Mouse (Mus musculus) heart, embryonic 11.5 days (tissue): ENCODE data around the gene Ewsr1. TPM values are rescaled to one million over a fixed set of nuclear protein-coding genes. Genes with fewer than 3 reads are reported as not detected.

Source experiments
- ATAC-seq: fragments of 200-750 bp; cut with Nextera tagmentation; replicated peaks from 2 replicates; pipeline ENCODE4 v1.8.0; 2017; ENCODE audit warnings: moderate library complexity; ENCODE audit not compliant: insufficient number of reproducible peaks, low FRiP score, low TSS enrichment
- H3K27ac ChIP-seq: fragments of 300-500 bp; sonication (generic); 2 replicates; pipeline ENCODE4 v1.5.1; 2014; ENCODE audit warnings: mild to moderate bottlenecking, low read depth, low read length
- H3K27me3 ChIP-seq: fragments of 300-500 bp; sonication (generic); 2 replicates; pipeline ENCODE4 v1.6.1; 2014; ENCODE audit warnings: mild to moderate bottlenecking, low read length, mixed read lengths; ENCODE audit not compliant: control insufficient read depth, insufficient read depth
- H3K36me3 ChIP-seq: fragments of 300-500 bp; sonication (generic); 2 replicates; pipeline ENCODE4 v1.6.1; 2014; ENCODE audit warnings: mild to moderate bottlenecking, low read length, moderate library complexity, mixed read lengths; ENCODE audit not compliant: control insufficient read depth, insufficient read depth
- H3K4me1 ChIP-seq: fragments of 300-500 bp; sonication (generic); 2 replicates; pipeline ENCODE4 v1.6.1; 2014; ENCODE audit warnings: low read length; ENCODE audit not compliant: control insufficient read depth, insufficient read depth
- H3K4me2 ChIP-seq: fragments of 300-500 bp; sonication (generic); 2 replicates; pipeline ENCODE4 v1.6.1; 2014; ENCODE audit warnings: mild to moderate bottlenecking, moderate library complexity
- H3K4me3 ChIP-seq: fragments of 300-500 bp; sonication (generic); 2 replicates; pipeline ENCODE4 v1.5.1; 2014; ENCODE audit warnings: low read depth, low read length
- H3K9ac ChIP-seq: fragments of 300-500 bp; sonication (generic); 2 replicates; pipeline ENCODE4 v1.6.1; 2014; ENCODE audit warnings: mild to moderate bottlenecking, low read depth, low read length, moderate library complexity
- H3K9me3 ChIP-seq: fragments of 300-500 bp; sonication (generic); replicated peaks from 2 replicates; pipeline ENCODE4 v1.6.1; 2016; ENCODE audit warnings: low read length; ENCODE audit not compliant: control insufficient read depth
- WGBS: fragments of 180-500 bp; shearing (Covaris S2); extraction: QIAGEN DNeasy Blood & Tissue Kit; methylation state at CpG from one replicate; pipeline ENCODE4 v1.1.7; 2014; ENCODE audit not compliant: insufficient replicate concordance; 5-methylcytosine and 5-hydroxymethylcytosine counted together
- polyA plus RNA-seq: library from polyadenylated mRNA; unstranded; fragments of >200 nt; fragmentation: Nextera tagmentation; extraction: Ambion mirVana; gene quantifications from 2 replicates; pipeline ENCODE4 v1.2.1, GENCODE M21; 2014

Gene Ewsr1
- polyA plus RNA-seq, 1 experiment from 2014 or later, result 322 TPM

DNA sequence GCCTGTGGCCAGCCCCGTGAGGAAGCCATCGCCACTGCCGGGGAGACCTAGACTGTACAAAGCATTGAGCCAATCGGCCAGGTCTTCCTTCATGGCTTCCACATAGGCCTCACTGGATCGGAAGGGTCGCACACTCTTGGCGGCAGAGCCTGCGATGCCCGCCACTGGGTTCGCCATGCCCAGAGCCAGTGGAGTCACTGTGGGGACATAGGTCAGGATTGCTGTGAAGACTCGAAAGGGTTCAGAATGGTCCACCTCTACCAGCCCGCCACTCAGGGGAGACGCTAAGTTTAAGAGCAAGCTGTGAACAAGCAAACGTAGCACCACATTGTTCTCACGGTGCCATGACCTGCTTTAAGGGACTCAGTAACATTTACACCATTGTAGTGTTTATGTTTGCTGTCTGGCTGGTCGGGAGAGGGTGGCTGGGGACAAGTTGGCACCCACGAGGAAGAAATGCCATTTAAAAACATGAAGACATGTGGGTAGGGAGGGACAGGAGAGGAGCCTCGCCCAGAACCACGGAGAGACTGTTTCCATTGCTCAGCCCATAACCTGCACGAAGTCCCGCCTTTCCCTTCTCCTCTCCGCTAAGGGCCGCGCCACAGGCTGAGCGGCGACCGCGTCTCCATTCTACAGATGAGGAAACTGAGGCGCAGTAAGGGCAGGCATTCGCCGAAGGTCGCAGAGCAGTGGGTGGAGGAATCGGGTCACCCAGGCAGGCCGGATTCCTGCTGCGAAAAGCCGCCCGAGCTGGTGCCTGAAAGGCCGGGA lies 34.6 kb downstream of the Ewsr1 start:
- no peaks in the 10 kb centered on the region for H3K9me3 ChIP-seq
- WGBS, result 11% methylated on average over 38 of the region's 38 CpGs
- H3K4me1 ChIP-seq, result peaks cover 25% of the 10 kb centered on the region
- H3K4me2 ChIP-seq, result peak overlapping the region; percentile 82
- no peak overlapping the region for H3K27ac ChIP-seq
- H3K27me3 ChIP-seq, result peaks cover 49% of the 10 kb centered on the region
- peak overlapping the region; percentile 67 for H3K4me3 ChIP-seq
- peak overlapping the region; percentile 79 for H3K9ac ChIP-seq
- peaks cover 11% of the 10 kb centered on the region for H3K36me3 ChIP-seq
- no peak for ATAC-seq

DNA sequence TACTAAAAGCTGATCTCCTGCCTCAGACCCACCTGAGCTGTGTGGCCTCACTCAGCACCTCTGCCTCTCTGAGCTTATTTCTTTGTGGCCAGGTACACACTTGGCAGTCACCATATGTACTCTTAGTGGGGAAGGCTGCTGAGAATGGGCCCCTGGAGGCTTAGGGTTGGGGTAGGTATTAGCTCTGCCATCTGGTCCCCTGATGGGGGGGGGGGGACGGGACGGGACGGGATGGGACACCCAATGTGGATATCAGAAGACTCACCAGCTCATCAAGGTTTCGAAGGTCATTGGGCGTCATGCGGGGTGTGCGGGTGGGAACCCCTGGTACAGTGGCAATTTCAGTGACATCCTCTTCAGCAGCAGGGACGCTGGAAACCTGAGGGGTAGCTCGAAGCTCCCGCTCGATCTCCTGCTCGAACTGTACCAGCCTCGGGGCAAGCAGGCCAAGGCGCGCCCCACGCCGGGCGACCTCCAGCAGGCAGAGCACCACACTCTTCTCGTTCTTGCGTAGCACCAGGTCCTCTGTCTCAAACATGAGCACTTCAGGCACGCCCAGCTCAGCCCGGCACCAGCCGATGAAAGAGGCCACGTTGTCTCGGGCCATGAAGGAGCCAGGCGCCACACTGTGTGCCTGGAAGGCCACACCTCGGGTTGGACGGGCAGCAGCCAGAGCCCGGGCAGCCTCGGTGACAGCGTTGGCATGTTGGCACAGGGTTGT lies 35.3 kb downstream of the Ewsr1 start:
- Histone ChIP-seq H3K4me1 (peaks cover 32% of the 10 kb centered on the region), H3K27me3 (peaks cover 56% of the 10 kb centered on the region)

GRCm38 (mm10) chr11:5062860-5063505 lies 36.1 kb downstream of the Ewsr1 start:
- 67% methylated on average over 13 of the region's 13 CpGs for WGBS
- Histone ChIP-seq H3K4me2 (peak overlapping the region; percentile 14; the same call in 1 of the 2 replicates), H3K36me3 (no peaks in the 10 kb centered on the region; the same call in 1 of the 2 replicates), H3K27me3 (peaks cover 62% of the 10 kb centered on the region), H3K27ac (no peak overlapping the region), H3K4me3 (no peak overlapping the region; the same call in 1 of the 2 replicates), H3K9ac (no peak overlapping the region), H3K9me3 (no peaks in the 10 kb centered on the region), H3K4me1 (peaks cover 36% of the 10 kb centered on the region)
- no peak for ATAC-seq

More for the DNA sequence above, 35.3 kb downstream of the Ewsr1 start:
- 0 out of 2 replicates have a peak overlapping the region, but pooled peaks have one; percentile 79 for H3K9ac ChIP-seq
- ATAC-seq, result no peak
- H3K36me3 ChIP-seq, result peaks cover 7% of the 10 kb centered on the region; the same call in 1 of the 2 replicates
- WGBS, result 55% methylated on average over 31 of the region's 31 CpGs
- H3K27ac ChIP-seq, result no peak overlapping the region
- peak overlapping the region; percentile 67 for H3K4me3 ChIP-seq
- H3K4me2 ChIP-seq, result peak overlapping the region; percentile 82
- no peaks in the 10 kb centered on the region for H3K9me3 ChIP-seq

DNA sequence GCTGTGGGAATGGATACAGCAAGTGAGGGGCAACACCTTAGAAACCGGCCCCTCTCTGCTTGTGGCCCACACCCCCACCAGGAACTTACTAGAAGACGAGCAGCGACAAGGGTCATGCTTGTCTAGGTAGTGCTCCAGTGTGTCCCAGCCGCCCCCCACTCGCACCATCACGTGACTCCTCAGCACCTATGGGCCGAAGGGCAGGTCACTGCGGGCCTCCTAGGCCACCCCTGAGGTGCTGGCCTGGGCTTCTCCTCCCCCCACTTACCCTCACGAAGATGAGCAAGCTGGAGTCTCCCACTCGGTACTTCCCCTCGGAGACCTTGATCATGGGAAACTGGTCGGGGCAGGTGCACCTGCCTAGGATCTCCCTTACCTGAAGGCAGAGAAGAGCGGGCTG lies 36.7 kb downstream of the Ewsr1 start:
- Histone ChIP-seq H3K36me3 (no peaks in the 10 kb centered on the region), H3K4me2 (peak overlapping the region; percentile 67), H3K9me3 (no peaks in the 10 kb centered on the region), H3K27me3 (peaks cover 69% of the 10 kb centered on the region), H3K4me1 (peaks cover 40% of the 10 kb centered on the region), H3K27ac (no peak overlapping the region), H3K9ac (peak overlapping the region; percentile 31; the same call in 1 of the 2 replicates), H3K4me3 (peak overlapping the region; percentile 43)
- WGBS, result 23% methylated on average over 13 of the region's 13 CpGs
- no peak for ATAC-seq

- Histone ChIP-seq H3K27ac (no peak overlapping the region), H3K9ac (peak overlapping the region; percentile 31), H3K27me3 (peaks cover 76% of the 10 kb centered on the region), H3K4me3 (peak overlapping the region; percentile 43), H3K4me2 (peak overlapping the region; percentile 67), H3K4me1 (peaks cover 40% of the 10 kb centered on the region), H3K36me3 (no peaks in the 10 kb centered on the region), H3K9me3 (no peaks in the 10 kb centered on the region)
- ATAC-seq, result peak; percentile 24; the same call in 1 of the 2 replicates
- 3% methylated on average over 57 of the region's 62 CpGs for WGBS
Observed at GRCm38 (mm10) chr11:5061413-5062139, 37.5 kb downstream of the Ewsr1 start.

DNA sequence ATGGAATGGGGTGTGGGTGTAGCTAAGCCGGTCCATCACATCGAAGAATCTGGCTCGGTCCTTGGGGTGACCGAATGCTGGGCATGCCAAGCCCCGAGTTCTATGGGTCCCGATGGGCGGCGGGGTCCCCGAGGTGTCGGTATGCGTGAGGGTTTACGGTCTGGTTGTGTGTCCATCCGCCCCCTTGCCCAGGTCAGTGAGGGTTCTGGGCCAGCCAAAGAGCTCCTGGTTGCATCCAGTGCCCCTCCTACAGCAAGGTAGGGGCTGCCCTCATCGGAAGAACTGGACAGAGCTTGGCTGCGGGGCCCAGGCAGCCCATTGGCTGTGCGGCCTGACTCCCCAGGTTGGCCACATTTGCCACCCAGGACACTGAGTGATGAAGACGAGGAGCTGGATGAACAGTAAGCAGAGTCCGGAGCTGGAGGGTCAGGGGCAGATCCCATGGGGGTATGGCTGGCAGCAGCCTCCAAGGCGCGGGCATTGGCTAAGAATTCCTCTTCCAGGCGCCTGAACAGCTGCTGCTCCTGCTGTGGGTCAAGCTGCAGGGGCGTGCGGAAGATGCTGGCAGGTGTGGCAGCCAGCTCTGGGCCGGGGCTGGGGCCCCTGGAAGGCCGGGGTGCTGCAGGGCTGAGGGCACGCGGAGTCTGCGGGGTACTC lies 38.2 kb downstream of the Ewsr1 start:
- Histone ChIP-seq H3K4me2 (peak overlapping the region; percentile 67), H3K36me3 (no peaks in the 10 kb centered on the region), H3K4me1 (peaks cover 43% of the 10 kb centered on the region), H3K9ac (peak overlapping the region; percentile 31; the same call in 1 of the 2 replicates), H3K9me3 (no peaks in the 10 kb centered on the region), H3K4me3 (peak overlapping the region; percentile 43), H3K27me3 (peaks cover 83% of the 10 kb centered on the region), H3K27ac (no peak overlapping the region)
- no peak for ATAC-seq
- 55% methylated on average over 25 of the region's 28 CpGs for WGBS

DNA sequence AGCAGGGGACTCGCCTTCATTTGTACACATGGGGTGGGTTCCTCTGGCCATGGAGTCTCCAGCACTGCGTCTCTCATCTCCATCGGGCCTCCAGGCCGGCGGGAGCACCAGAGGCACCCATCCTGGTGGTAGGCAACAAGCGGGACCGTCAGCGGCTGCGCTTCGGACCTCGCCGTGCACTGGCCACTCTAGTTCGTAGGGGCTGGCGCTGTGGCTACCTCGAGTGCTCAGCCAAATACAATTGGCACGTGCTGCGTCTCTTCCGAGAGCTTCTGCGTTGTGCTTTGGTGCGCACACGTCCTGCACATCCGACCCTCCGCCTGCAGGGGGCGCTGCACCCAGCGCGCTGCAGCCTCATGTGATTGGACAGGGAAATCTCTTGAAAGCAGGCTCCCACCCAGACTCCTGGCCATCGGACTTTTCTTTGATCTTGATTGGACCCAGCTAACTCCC lies 39.3 kb downstream of the Ewsr1 start:
- no peaks in the 10 kb centered on the region for H3K9me3 ChIP-seq
- no peak overlapping the region for H3K4me3 ChIP-seq
- no peak for ATAC-seq
- H3K9ac ChIP-seq, result no peak overlapping the region
- no peak overlapping the region for H3K4me2 ChIP-seq
- H3K36me3 ChIP-seq, result no peaks in the 10 kb centered on the region
- 10% methylated on average over 27 of the region's 27 CpGs for WGBS
- H3K27me3 ChIP-seq, result peaks cover 89% of the 10 kb centered on the region
- H3K27ac ChIP-seq, result no peak overlapping the region
- H3K4me1 ChIP-seq, result peaks cover 45% of the 10 kb centered on the region
